Mouse (Mus musculus) spleen, postnatal 4 days (tissue): ENCODE measurements around the gene Mtrex.

Source experiments
- DNase-seq, 2 experiments: peaks; one replicate each; pipeline ENCODE4 v3.0.0; 2022; ENCODE audit warnings: low spot score in 2 of 2

Gene Mtrex

GRCm38 (mm10) chr13:112927287-112928001 is at the start of gene Mtrex, which contains the start of gene Dhx29:
TSS of gene Mtrex (minus strand) at chr13:112927398.
TSS of gene Dhx29 (plus strand) at chr13:112927454.
- DNase-seq, result peak; percentile 98 to 99

- no peak for DNase-seq
These were observed 49.5 kb upstream of the Mtrex start for GRCm38 (mm10) chr13:112976720-112977119.

- DNase-seq, result no peak
These were observed 40.1 kb upstream of the Mtrex start for GRCm38 (mm10) chr13:112967267-112967666.

GRCm38 (mm10) chr13:112964421-112964820 is 37.2 kb upstream of the Mtrex start:
- no peak for DNase-seq

- DNase-seq, result no peak
These were observed 35.9 kb upstream of the Mtrex start for GRCm38 (mm10) chr13:112963081-112963480.

- DNase-seq, result no peak
These were observed 26.9 kb upstream of the Mtrex start for GRCm38 (mm10) chr13:112954067-112954466.

- no peak for DNase-seq
These were observed 18.7 kb upstream of the Mtrex start for GRCm38 (mm10) chr13:112945900-112946299.

GRCm38 (mm10) chr13:112945312-112945711 is 18.1 kb upstream of the Mtrex start:
- no peak for DNase-seq

- DNase-seq, result no peak
These were observed 14.7 kb upstream of the Mtrex start for GRCm38 (mm10) chr13:112941879-112942330.

GRCm38 (mm10) chr13:112938130-112938529 is 10.9 kb upstream of the Mtrex start:
- DNase-seq, result no peak

GRCm38 (mm10) chr13:112928038-112928668 is 955 bp upstream of the Mtrex start:
- no peak for DNase-seq

- DNase-seq, result peak; percentile 41 to 75
These were observed 402 bp downstream of the Mtrex start for GRCm38 (mm10) chr13:112926796-112927195.

GRCm38 (mm10) chr13:112925976-112926375 is 1.2 kb downstream of the Mtrex start:
- peak in 1 of 2 experiments; percentile 52 for DNase-seq

GRCm38 (mm10) chr13:112925266-112925665 is 1.9 kb downstream of the Mtrex start:
- DNase-seq, result no peak

GRCm38 (mm10) chr13:112920906-112921305 is 6.3 kb downstream of the Mtrex start:
- no peak for DNase-seq

GRCm38 (mm10) chr13:112919141-112919865 is 7.9 kb downstream of the Mtrex start:
- DNase-seq, result no peak

- no peak for DNase-seq
These were observed 16.8 kb downstream of the Mtrex start for GRCm38 (mm10) chr13:112910434-112910833.

GRCm38 (mm10) chr13:112909663-112910062 is 17.5 kb downstream of the Mtrex start:
- peak; percentile 42 to 67 for DNase-seq

GRCm38 (mm10) chr13:112902176-112902575 is 25.0 kb downstream of the Mtrex start:
- DNase-seq, result no peak

GRCm38 (mm10) chr13:112887234-112887633 is 40.0 kb downstream of the Mtrex start:
- no peak for DNase-seq

GRCm38 (mm10) chr13:112871500-112872266 is 55.5 kb downstream of the Mtrex start:
- no peak for DNase-seq
